Comparison of ENCODE assay signal across 10 mouse cellular contexts in the genomic region with DNA sequence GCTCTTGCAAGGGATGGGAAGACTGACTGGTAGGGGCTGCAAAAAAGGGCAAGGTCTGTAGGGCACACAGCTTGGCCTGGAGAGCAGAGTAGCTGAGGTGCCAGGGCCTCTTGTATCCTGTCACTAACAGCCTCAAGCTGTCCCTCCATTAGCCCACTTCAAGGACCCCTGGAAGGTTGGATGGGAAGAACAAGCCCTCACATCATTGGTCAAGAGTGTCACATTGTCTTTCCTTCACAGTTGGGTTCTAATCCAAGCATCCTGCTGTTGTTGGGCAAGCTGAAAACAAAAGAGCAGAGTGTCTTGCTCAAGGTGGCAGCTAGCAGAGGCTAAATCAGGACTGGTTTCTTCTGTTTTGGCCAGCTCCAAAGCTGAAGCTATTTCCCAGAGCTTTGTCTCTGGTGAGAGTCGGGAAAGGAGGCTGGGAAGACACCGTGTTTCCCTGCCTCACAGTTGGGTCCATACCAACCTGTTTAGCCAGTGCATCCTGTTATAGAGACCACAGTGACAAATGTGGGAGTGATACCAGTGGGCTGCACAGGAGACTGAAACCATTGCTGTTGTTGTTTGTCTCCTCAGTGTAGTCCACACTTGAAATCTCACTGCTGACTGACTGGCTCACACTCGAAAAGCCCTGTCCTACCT. TPM values are rescaled to one million over a fixed set of nuclear protein-coding genes. Genes with fewer than 3 reads are reported as not detected.
DNase-seq lines count a peak whose midpoint lies in the region; ATAC-seq and TF ChIP-seq lines count a peak whose summit lies in the region.
"Had no signal": no experiment of that assay in that cellular context is flagged by ENCODE, and none has a peak within 500 bp of the region (broad histone marks: within the 10 kb centered on the region; RNA-seq: fewer than 3 reads in every experiment).

No protein-coding gene starts in this region.

- DNase-seq in heart, postnatal 14 days, result no peak
- DNase-seq in lung, postnatal 14 days, result no peak
- DNase-seq in hindbrain, postnatal 0 days (ENCODE audit: low spot score), result peak; percentile 35
- no peak for DNase-seq in thymus, postnatal 4 days
- no peak for DNase-seq in spleen, adult 12 weeks (ENCODE audit: low spot score)
- DNase-seq: gastrocnemius, postnatal 10 days; right cerebral cortex, postnatal 25 days had no signal

- H3K4me3 ChIP-seq in heart, embryonic 12.5 days, result no peak overlapping the region
- H3K4me3 ChIP-seq in lung, embryonic 15.5 days, result no peak overlapping the region
- H3K4me3 ChIP-seq in hindbrain, postnatal 0 days (ENCODE audit: low read length), result no peak overlapping the region
- no peak overlapping the region for H3K4me3 ChIP-seq in stomach, embryonic 14.5 days (ENCODE audit: low read depth, low read length)

- H3K4me1 ChIP-seq in heart, embryonic 12.5 days (replicated peaks), result peaks cover 33% of the 10 kb centered on the region
- peaks cover 29% of the 10 kb centered on the region for H3K4me1 ChIP-seq in lung, embryonic 15.5 days
- H3K4me1 ChIP-seq in hindbrain, postnatal 0 days (ENCODE audit: insufficient read depth, low read length), result peaks cover 6% of the 10 kb centered on the region; the same call in 1 of the 2 replicates
- peaks cover 6% of the 10 kb centered on the region; the same call in 1 of the 2 replicates for H3K4me1 ChIP-seq in stomach, embryonic 14.5 days (ENCODE audit: control insufficient read depth, insufficient read depth, low read length)

- no peaks in the 10 kb centered on the region for H3K27me3 ChIP-seq in heart, embryonic 12.5 days (replicated peaks)
- no peaks in the 10 kb centered on the region for H3K27me3 ChIP-seq in lung, embryonic 15.5 days
- H3K27me3 ChIP-seq in hindbrain, postnatal 0 days (ENCODE audit: insufficient read depth, low read length), result no peaks in the 10 kb centered on the region
- H3K27me3 ChIP-seq in stomach, embryonic 14.5 days (ENCODE audit: control insufficient read depth, insufficient read depth, low read length), result no peaks in the 10 kb centered on the region

- H3K4me2 ChIP-seq in heart, embryonic 12.5 days, result no peak overlapping the region
- no peak overlapping the region for H3K4me2 ChIP-seq in lung, embryonic 15.5 days
- H3K4me2 ChIP-seq in hindbrain, postnatal 0 days (ENCODE audit: low read depth, low read length), result no peak overlapping the region
- H3K4me2 ChIP-seq in stomach, embryonic 14.5 days (replicated peaks; ENCODE audit: low read depth, low read length), result no peak overlapping the region

- WGBS in heart, embryonic 12.5 days, result 38% methylated on average over 3 of the region's 3 CpGs
- WGBS in lung, embryonic 15.5 days, result 28% methylated on average over 3 of the region's 3 CpGs
- 36% methylated on average over 3 of the region's 3 CpGs for WGBS in hindbrain, postnatal 0 days
- WGBS in stomach, embryonic 14.5 days, result 33% methylated on average over 3 of the region's 3 CpGs

- intact Hi-C loops in heart, postnatal 14 days (cut with DNase I), result no loop called here

- H3K27ac ChIP-seq in heart, embryonic 12.5 days (ENCODE audit: poor library complexity, severe bottlenecking), result peak overlapping the region; percentile 51
- peak overlapping the region; percentile 53 for H3K27ac ChIP-seq in lung, embryonic 15.5 days
- peak overlapping the region; percentile 80 for H3K27ac ChIP-seq in hindbrain, postnatal 0 days
- H3K27ac ChIP-seq in stomach, embryonic 14.5 days (ENCODE audit: low read length), result peak overlapping the region; percentile 39; the same call in 1 of the 2 replicates

- TF ChIP-seq CTCF in hindbrain, postnatal 0 days (IDR thresholded peaks at IDR 0.05; ENCODE audit: low read depth), result no peak

- H3K36me3 ChIP-seq in heart, embryonic 12.5 days, result peaks cover 20% of the 10 kb centered on the region
- H3K36me3 ChIP-seq in lung, embryonic 15.5 days, result peaks cover 19% of the 10 kb centered on the region
- peaks cover 11% of the 10 kb centered on the region; the same call in 1 of the 2 replicates for H3K36me3 ChIP-seq in hindbrain, postnatal 0 days (ENCODE audit: insufficient read depth, low read length)
- peaks cover 11% of the 10 kb centered on the region for H3K36me3 ChIP-seq in stomach, embryonic 14.5 days (ENCODE audit: control insufficient read depth, insufficient read depth, low read length)

- H3K9ac ChIP-seq in heart, embryonic 12.5 days, result no peak overlapping the region
- no peak overlapping the region for H3K9ac ChIP-seq in lung, embryonic 15.5 days
- 0 out of 2 replicates have a peak overlapping the region, but pooled peaks have one; percentile 24 for H3K9ac ChIP-seq in hindbrain, postnatal 0 days (replicated peaks; ENCODE audit: low read length)
- no peak overlapping the region for H3K9ac ChIP-seq in stomach, embryonic 14.5 days (replicated peaks; ENCODE audit: low read depth, low read length)

- no peaks in the 10 kb centered on the region for H3K9me3 ChIP-seq in heart, embryonic 12.5 days (replicated peaks)
- H3K9me3 ChIP-seq in lung, embryonic 15.5 days, result no peaks in the 10 kb centered on the region
- H3K9me3 ChIP-seq in hindbrain, postnatal 0 days (ENCODE audit: low read length), result no peaks in the 10 kb centered on the region
- H3K9me3 ChIP-seq in stomach, embryonic 14.5 days (ENCODE audit: control insufficient read depth, low read depth, low read length), result no peaks in the 10 kb centered on the region

- ATAC-seq in heart, embryonic 12.5 days (ENCODE audit: insufficient number of reproducible peaks, low FRiP score), result no peak
- no peak for ATAC-seq in lung, embryonic 15.5 days (ENCODE audit: borderline replicate concordance, extremely low read depth, low FRiP score, low TSS enrichment)
- ATAC-seq in hindbrain, postnatal 0 days, result peak; percentile 60
- ATAC-seq in stomach, embryonic 14.5 days (ENCODE audit: insufficient number of reproducible peaks, insufficient read depth, low FRiP score, low read depth), result no peak

RNA-seq across cellular contexts. Expression of a gene that starts 42.8 kb away (rescaled TPM):
- 415 and 416 TPM in 2 replicates for polyA plus RNA-seq in heart, embryonic 12.5 days (2016; fragmentation: Nextera tagmentation; extraction: Ambion mirVana)
- 100 to 1,000 TPM; 168 to 179 TPM for total RNA-seq in heart, postnatal 14 days (2021)
- polyA plus RNA-seq in lung, embryonic 15.5 days (2015; fragmentation: Nextera tagmentation; extraction: Ambion mirVana), result 554 and 556 TPM in 2 replicates
- 61.7 and 71.3 TPM in 2 replicates for total RNA-seq in hindbrain, postnatal 0 days (2014; rRNA removed)
- 300 and 303 TPM in 2 replicates for polyA plus RNA-seq in hindbrain, postnatal 0 days (2015; fragmentation: Nextera tagmentation; extraction: Ambion mirVana)
- 230 and 234 TPM in 2 replicates for polyA plus RNA-seq in stomach, embryonic 14.5 days (2014; fragmentation: Nextera tagmentation; extraction: Ambion mirVana)

RNA-seq across cellular contexts. Expression of a gene that starts 59.0 kb away (rescaled TPM):
- 0.10 and 0.12 TPM in 2 replicates for polyA plus RNA-seq in heart, embryonic 12.5 days (2016; fragmentation: Nextera tagmentation; extraction: Ambion mirVana)
- total RNA-seq in heart, postnatal 14 days (2021), result under 1 TPM in 1 of 2 experiments, not detected in 1; 0.27 TPM
- 1.0 TPM in 2 replicates for polyA plus RNA-seq in lung, embryonic 15.5 days (2015; fragmentation: Nextera tagmentation; extraction: Ambion mirVana)
- 0.22 and 0.73 TPM in 2 replicates for total RNA-seq in hindbrain, postnatal 0 days (2014; rRNA removed)
- 0.99 and 1.0 TPM in 2 replicates for polyA plus RNA-seq in hindbrain, postnatal 0 days (2015; fragmentation: Nextera tagmentation; extraction: Ambion mirVana)
- 3.1 and 5.4 TPM in 2 replicates for polyA plus RNA-seq in stomach, embryonic 14.5 days (2014; fragmentation: Nextera tagmentation; extraction: Ambion mirVana)
